Mouse (Mus musculus) adrenal gland (tissue): ENCODE measurements around the gene Unc45b.

ENCODE experiments used
- intact Hi-C: fragments of 180-260 bp; cut with DNase I; formaldehyde crosslinking; loops from one replicate; pipeline ENCODE4 v1.15.1; 2025
- microRNA-seq, 2 experiments: library from miRNA; unstranded; fragments of <30 nt; microRNA quantifications; one replicate each; pipeline ENCODE4; 2019

Gene Unc45b

GRCm38 (mm10) chr11:82991469-82992166, 81.3 kb downstream of the Unc45b start, which contains the start of gene Slfn9:
Gene Slfn9 (minus strand): TSS chr11:82991830.
- intact Hi-C loops, result no loop called here

Small RNAs within 50 kb of the gene (microRNA-seq; reads per million reads assigned to microRNA genes)
- 0 reads per million in 2 experiments for gene Mir7679
